Mouse (Mus musculus) lung, embryonic 16.5 days (tissue): ENCODE results near the gene Nop58. TPM values are rescaled to one million over a fixed set of nuclear protein-coding genes. Genes with fewer than 3 reads are reported as not detected.

Experiments used
- ATAC-seq: fragments of 200-750 bp; cut with Nextera tagmentation; 2 replicates; pipeline ENCODE4 v1.8.0; 2017; ENCODE audit warnings: low read depth, mild to moderate bottlenecking, moderate library complexity
- H3K27ac ChIP-seq: fragments of 300-500 bp; sonication (generic); 2 replicates; pipeline ENCODE4 v1.5.1; 2014; ENCODE audit warnings: mild to moderate bottlenecking, control low read depth, low read length
- H3K27me3 ChIP-seq: fragments of 300-500 bp; sonication (generic); 2 replicates; pipeline ENCODE4 v1.6.1; 2014; ENCODE audit warnings: low read depth, low read length, mixed read lengths; ENCODE audit not compliant: control insufficient read depth, insufficient read depth
- H3K36me3 ChIP-seq: fragments of 300-500 bp; sonication (generic); 2 replicates; pipeline ENCODE4 v1.6.1; 2014; ENCODE audit warnings: low read length; ENCODE audit not compliant: control insufficient read depth, insufficient read depth
- H3K4me1 ChIP-seq: fragments of 300-500 bp; sonication (generic); replicated peaks from 2 replicates; pipeline ENCODE4 v1.6.1; 2014; ENCODE audit warnings: low read length, mixed read lengths; ENCODE audit not compliant: control insufficient read depth, insufficient read depth
- H3K4me2 ChIP-seq: fragments of 300-500 bp; sonication (generic); 2 replicates; pipeline ENCODE4 v1.6.1; 2014; ENCODE audit warnings: low read depth, low read length, control low read depth
- H3K4me3 ChIP-seq: fragments of 300-500 bp; sonication (generic); 2 replicates; pipeline ENCODE4 v1.5.1; 2014; ENCODE audit warnings: mild to moderate bottlenecking, low read length, control low read depth
- H3K9ac ChIP-seq: fragments of 300-500 bp; sonication (generic); 2 replicates; pipeline ENCODE4 v1.6.1; 2014; ENCODE audit warnings: low read length, control low read depth
- H3K9me3 ChIP-seq: fragments of 300-500 bp; sonication (generic); 2 replicates; pipeline ENCODE4 v1.6.1; 2016; ENCODE audit warnings: low read length; ENCODE audit not compliant: control insufficient read depth
- WGBS: fragments of 180-500 bp; shearing (Covaris S2); extraction: QIAGEN DNeasy Blood & Tissue Kit; methylation state at CpG from one replicate; pipeline ENCODE4 v1.1.7; 2014; 5-methylcytosine and 5-hydroxymethylcytosine counted together
- polyA plus RNA-seq: library from polyadenylated mRNA; unstranded; fragments of >200 nt; fragmentation: Nextera tagmentation; extraction: Ambion mirVana; gene quantifications from 2 replicates; pipeline ENCODE4 v1.2.1, GENCODE M21; 2015

The Nop58 gene
- polyA plus RNA-seq, 1 experiment from 2014 or later = 207 TPM

- no peaks in the 10 kb centered on the region for H3K27me3 ChIP-seq
- no peak overlapping the region for H3K9ac ChIP-seq
- H3K27ac ChIP-seq = no peak overlapping the region
- H3K4me3 ChIP-seq = no peak overlapping the region
- H3K9me3 ChIP-seq = no peaks in the 10 kb centered on the region
- H3K4me1 ChIP-seq = peaks cover 5% of the 10 kb centered on the region
- no peaks in the 10 kb centered on the region for H3K36me3 ChIP-seq
- ATAC-seq = no peak
- WGBS = 90% methylated on average over 2 of the region's 3 CpGs
- H3K4me2 ChIP-seq = no peak overlapping the region
Measured at GRCm38 (mm10) chr1:59663456-59664135, 21.2 kb upstream of the Nop58 start.

GRCm38 (mm10) chr1:59668871-59669270 lies 15.9 kb upstream of the Nop58 start:
- H3K27ac ChIP-seq = no peak overlapping the region
- no peaks in the 10 kb centered on the region for H3K27me3 ChIP-seq
- no peak for ATAC-seq
- H3K36me3 ChIP-seq = no peaks in the 10 kb centered on the region
- H3K4me2 ChIP-seq = 0 out of 2 replicates have a peak overlapping the region, but pooled peaks have one; percentile 77
- peak overlapping the region; percentile 18; the same call in 1 of the 2 replicates for H3K4me3 ChIP-seq
- no peaks in the 10 kb centered on the region for H3K9me3 ChIP-seq
- H3K4me1 ChIP-seq = peaks cover 17% of the 10 kb centered on the region
- no peak overlapping the region for H3K9ac ChIP-seq
- 77% methylated on average over 2 of the region's 2 CpGs for WGBS

GRCm38 (mm10) chr1:59669962-59670630 lies 14.7 kb upstream of the Nop58 start:
- Histone ChIP-seq H3K4me1 (peaks cover 17% of the 10 kb centered on the region), H3K36me3 (no peaks in the 10 kb centered on the region)

DNA sequence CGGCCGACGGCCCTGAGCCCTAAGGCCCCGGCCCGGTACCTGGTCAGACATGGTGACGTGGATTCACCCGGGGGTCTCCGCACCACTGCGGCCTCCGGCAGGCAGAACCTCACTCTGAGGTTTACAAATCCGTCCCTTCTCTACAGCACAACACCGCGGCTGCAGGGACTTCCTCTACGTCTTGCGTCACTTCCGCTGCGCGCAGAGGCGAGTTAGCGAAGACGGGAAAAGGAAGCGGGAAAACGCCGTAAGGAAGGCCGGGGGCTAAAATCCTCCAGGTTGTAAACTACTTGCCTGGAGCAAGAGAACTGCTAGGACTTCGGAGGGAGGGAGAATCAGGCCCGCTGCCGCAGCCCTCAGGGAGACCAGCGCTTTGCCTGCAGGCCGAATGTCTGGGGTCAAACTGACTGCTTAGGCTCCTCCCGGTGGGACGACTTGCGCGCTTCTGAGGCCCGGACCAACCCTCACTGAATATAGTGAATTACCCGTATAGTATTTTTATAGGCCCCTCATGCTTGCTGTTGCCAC lies 14.1 kb upstream of the Nop58 start, which contains the start of gene Sumo1:
TSS of gene Sumo1 (minus strand) at position 194 of the 528 bp plus-strand sequence.
- peak within 1 kb of the TSS; percentile 93 for H3K27ac ChIP-seq
- H3K4me3 ChIP-seq = peak within 1 kb of the TSS; percentile 98
- WGBS = 0% methylated on average over 34 of the region's 36 CpGs
- H3K4me1 ChIP-seq = peaks cover 14% of the 10 kb centered on the region
- peak; percentile 97 for ATAC-seq
- peak within 1 kb of the TSS; percentile 82 for H3K9ac ChIP-seq
- H3K27me3 ChIP-seq = no peaks in the 10 kb centered on the region
- no peaks in the 10 kb centered on the region for H3K9me3 ChIP-seq
- peak within 1 kb of the TSS; percentile 77 for H3K4me2 ChIP-seq
- no peaks in the 10 kb centered on the region for H3K36me3 ChIP-seq

More at GRCm38 (mm10) chr1:59669962-59670630, 14.7 kb upstream of the Nop58 start:
- under 1% methylated on average over 25 of the region's 54 CpGs for WGBS
- H3K4me3 ChIP-seq = peak overlapping the region; percentile 98
- peak; percentile 68 for ATAC-seq
- peak overlapping the region; percentile 93 for H3K27ac ChIP-seq
- peak overlapping the region; percentile 82 for H3K9ac ChIP-seq
- H3K27me3 ChIP-seq = no peaks in the 10 kb centered on the region
- no peaks in the 10 kb centered on the region for H3K9me3 ChIP-seq
- peak overlapping the region; percentile 77 for H3K4me2 ChIP-seq

GRCm38 (mm10) chr1:59673661-59674060 lies 11.1 kb upstream of the Nop58 start:
- no peaks in the 10 kb centered on the region for H3K9me3 ChIP-seq
- H3K4me3 ChIP-seq = no peak overlapping the region
- no peak overlapping the region for H3K9ac ChIP-seq
- 96% methylated on average over 2 of the region's 2 CpGs for WGBS
- H3K4me2 ChIP-seq = no peak overlapping the region
- H3K36me3 ChIP-seq = no peaks in the 10 kb centered on the region
- no peak overlapping the region for H3K27ac ChIP-seq
- H3K27me3 ChIP-seq = no peaks in the 10 kb centered on the region
- H3K4me1 ChIP-seq = peaks cover 12% of the 10 kb centered on the region
- no peak for ATAC-seq

GRCm38 (mm10) chr1:59683926-59684818 lies 599 bp upstream of the Nop58 start:
- peak; percentile 39; the same call in 1 of the 2 replicates for ATAC-seq
- H3K4me3 ChIP-seq = peak overlapping the region; percentile 78
- WGBS = 7% methylated on average over 11 of the region's 11 CpGs

DNA sequence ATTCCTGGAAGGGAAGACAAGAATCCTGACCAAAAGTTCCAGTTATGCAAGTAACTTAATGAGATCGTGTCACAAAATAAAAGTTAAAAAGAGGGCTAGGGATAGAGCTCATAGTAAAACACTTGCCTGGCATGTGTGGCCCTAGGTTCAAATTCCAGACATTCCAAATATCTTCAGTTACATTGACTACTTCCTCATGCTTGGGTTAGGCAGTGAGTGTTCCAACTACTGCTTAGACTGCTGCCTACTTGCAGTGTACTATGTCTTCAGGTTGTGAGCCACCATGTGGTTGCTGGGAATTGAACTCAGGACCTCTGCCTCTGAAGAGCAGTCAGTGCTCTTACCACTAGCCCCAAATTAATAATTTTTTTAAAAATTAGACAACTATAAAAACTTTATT lies 2.7 kb downstream of the Nop58 start:
- H3K4me3 ChIP-seq = peak overlapping the region; percentile 4; the same call in 1 of the 2 replicates
- H3K36me3 ChIP-seq = peaks cover 7% of the 10 kb centered on the region
- no peaks in the 10 kb centered on the region for H3K27me3 ChIP-seq
- H3K4me2 ChIP-seq = peak overlapping the region; percentile 25
- WGBS = 40% methylated on average over 1 of the region's 1 CpGs
- ATAC-seq = no peak
- H3K27ac ChIP-seq = no peak overlapping the region
- no peak overlapping the region for H3K9ac ChIP-seq
- H3K9me3 ChIP-seq = no peaks in the 10 kb centered on the region
- peaks cover 14% of the 10 kb centered on the region for H3K4me1 ChIP-seq

More at GRCm38 (mm10) chr1:59683926-59684818, 599 bp upstream of the Nop58 start:
- peak overlapping the region; percentile 82; the same call in 1 of the 2 replicates for H3K27ac ChIP-seq
- H3K36me3 ChIP-seq = no peaks in the 10 kb centered on the region
- H3K9me3 ChIP-seq = no peaks in the 10 kb centered on the region
- peak overlapping the region; percentile 83 for H3K4me2 ChIP-seq
- H3K4me1 ChIP-seq = peaks cover 14% of the 10 kb centered on the region
- no peaks in the 10 kb centered on the region; the same call in 1 of the 2 replicates for H3K27me3 ChIP-seq
- peak overlapping the region; percentile 68 for H3K9ac ChIP-seq

GRCm38 (mm10) chr1:59690467-59690866 lies 5.7 kb downstream of the Nop58 start:
- H3K4me3 ChIP-seq = no peak overlapping the region
- H3K36me3 ChIP-seq = peaks cover 16% of the 10 kb centered on the region
- H3K9ac ChIP-seq = no peak overlapping the region
- no peak overlapping the region for H3K4me2 ChIP-seq
- ATAC-seq = no peak
- H3K27ac ChIP-seq = no peak overlapping the region
- H3K4me1 ChIP-seq = peaks cover 14% of the 10 kb centered on the region
- H3K27me3 ChIP-seq = no peaks in the 10 kb centered on the region
- WGBS = 89% methylated on average over 5 of the region's 5 CpGs
- no peaks in the 10 kb centered on the region for H3K9me3 ChIP-seq
